Mouse (Mus musculus): ENCODE measurements around the gene Gm20388. TPM values are rescaled to one million over a fixed set of nuclear protein-coding genes. Genes with fewer than 3 reads are reported as not detected.

The Gm20388 gene
- polyA plus RNA-seq, 1 experiment from 2014 or later: 2.5 TPM

DNA sequence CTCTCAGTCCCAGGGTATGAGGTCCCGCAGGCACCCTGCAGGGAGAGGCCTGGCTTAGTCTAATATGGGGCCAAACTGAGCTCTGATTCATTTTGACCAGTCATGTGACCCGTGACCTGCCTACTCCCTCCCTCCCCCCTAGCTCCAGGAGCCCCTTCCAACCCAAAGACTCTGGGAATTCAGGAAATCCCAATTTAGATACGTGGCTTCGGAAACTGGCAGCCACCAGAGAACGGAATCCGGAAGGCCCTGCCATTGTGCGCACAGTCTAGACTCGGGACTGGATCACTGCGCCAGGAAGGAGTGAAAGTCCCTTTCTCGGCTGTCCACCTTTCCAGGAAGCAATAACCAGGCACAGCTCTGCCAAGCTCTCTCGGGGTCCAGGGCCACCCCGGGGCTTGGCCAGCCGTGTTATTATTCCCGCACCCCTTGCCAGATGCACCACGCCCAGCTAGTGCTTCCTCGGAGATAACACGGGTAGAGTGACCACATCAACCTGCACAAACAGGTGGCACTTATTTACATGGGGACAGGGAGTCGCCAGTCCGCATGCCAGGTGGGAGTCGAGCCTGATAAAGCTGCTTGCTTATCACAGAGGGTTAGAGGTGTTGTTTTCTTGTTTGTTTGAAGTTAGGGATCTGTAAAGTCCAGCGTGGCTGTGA is 1352.2 kb downstream of the Gm20388 start:
- WGBS: 80% methylated on average over 21 of the region's 21 CpGs
- Histone ChIP-seq H3K9me3 (replicated peaks) (no peaks in the 10 kb centered on the region), H3K4me1 (peaks cover 38% of the 10 kb centered on the region), H3K4me3 (no peak overlapping the region), H3K27me3 (ENCODE audit: low read depth, poor library complexity, severe bottlenecking) (peaks cover 61% of the 10 kb centered on the region), H3K36me3 (no peaks in the 10 kb centered on the region), H3K27ac (peak overlapping the region; percentile 67)
- DNase-seq (ENCODE audit: low spot score): no peak

DNA sequence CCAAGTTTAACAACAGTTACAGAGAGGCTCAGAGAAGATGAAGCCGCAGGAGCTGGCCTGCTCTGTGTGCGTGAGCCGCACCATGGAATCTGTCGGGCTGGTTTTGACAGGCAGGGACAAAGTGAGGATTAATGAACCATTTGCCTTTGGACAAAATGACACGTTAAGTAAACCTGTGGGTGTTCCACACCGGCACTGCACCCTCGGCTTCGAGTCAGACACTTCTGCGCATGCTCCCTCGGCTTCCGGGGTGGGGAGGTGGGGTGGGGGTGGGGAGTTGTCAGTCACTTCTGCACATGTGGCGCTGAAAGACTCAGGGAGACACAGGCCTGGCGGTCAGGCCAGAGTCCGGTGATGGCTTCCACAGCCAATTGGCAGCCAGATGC is 1352.7 kb downstream of the Gm20388 start:
- H3K9me3 ChIP-seq (replicated peaks): no peaks in the 10 kb centered on the region
- peaks cover 56% of the 10 kb centered on the region for H3K27me3 ChIP-seq (ENCODE audit: low read depth, poor library complexity, severe bottlenecking)
- no peaks in the 10 kb centered on the region for H3K36me3 ChIP-seq
- WGBS: 67% methylated on average over 14 of the region's 14 CpGs
- no peak overlapping the region for H3K4me3 ChIP-seq
- peak overlapping the region; percentile 67 for H3K27ac ChIP-seq
- DNase-seq (ENCODE audit: low spot score): no peak
- peaks cover 38% of the 10 kb centered on the region for H3K4me1 ChIP-seq

DNA sequence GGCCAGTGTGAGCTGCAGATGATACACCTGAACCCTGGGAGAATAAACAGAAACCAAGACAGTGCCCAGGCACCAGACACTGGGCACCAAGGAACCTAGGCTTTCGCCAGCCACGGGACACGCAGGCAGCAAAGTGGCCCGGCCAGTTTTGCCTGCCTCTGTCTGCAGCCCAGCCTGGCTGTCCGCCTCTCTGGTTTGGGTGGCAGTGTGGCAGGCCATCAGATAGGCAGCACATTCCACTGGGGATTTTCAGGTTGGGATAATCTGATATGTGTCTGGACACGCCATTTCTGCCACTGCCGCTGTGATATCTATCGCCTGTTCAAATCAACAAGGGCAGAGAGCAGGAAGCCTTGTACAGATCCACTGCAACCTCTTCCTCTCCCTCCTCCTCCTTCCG is 1353.6 kb downstream of the Gm20388 start:
- peaks cover 47% of the 10 kb centered on the region for H3K27me3 ChIP-seq (ENCODE audit: low read depth, poor library complexity, severe bottlenecking)
- H3K9me3 ChIP-seq (replicated peaks): no peaks in the 10 kb centered on the region
- DNase-seq (ENCODE audit: low spot score): no peak
- H3K4me3 ChIP-seq: no peak overlapping the region
- H3K36me3 ChIP-seq: no peaks in the 10 kb centered on the region
- peak overlapping the region; percentile 25 for H3K27ac ChIP-seq
- 79% methylated on average over 9 of the region's 9 CpGs for WGBS
- peaks cover 29% of the 10 kb centered on the region for H3K4me1 ChIP-seq

- WGBS: 84% methylated on average over 8 of the region's 8 CpGs
- no peak overlapping the region for H3K4me3 ChIP-seq
- peaks cover 29% of the 10 kb centered on the region for H3K27me3 ChIP-seq (ENCODE audit: low read depth, poor library complexity, severe bottlenecking)
- DNase-seq (ENCODE audit: low spot score): no peak
- no peaks in the 10 kb centered on the region for H3K36me3 ChIP-seq
- peak overlapping the region; percentile 42; the same call in 1 of the 2 replicates for H3K27ac ChIP-seq
- no peaks in the 10 kb centered on the region for H3K9me3 ChIP-seq (replicated peaks)
- H3K4me1 ChIP-seq: peaks cover 25% of the 10 kb centered on the region
These were observed 1360.9 kb downstream of the Gm20388 start for GRCm38 (mm10) chr8:121271542-121271941.

DNA sequence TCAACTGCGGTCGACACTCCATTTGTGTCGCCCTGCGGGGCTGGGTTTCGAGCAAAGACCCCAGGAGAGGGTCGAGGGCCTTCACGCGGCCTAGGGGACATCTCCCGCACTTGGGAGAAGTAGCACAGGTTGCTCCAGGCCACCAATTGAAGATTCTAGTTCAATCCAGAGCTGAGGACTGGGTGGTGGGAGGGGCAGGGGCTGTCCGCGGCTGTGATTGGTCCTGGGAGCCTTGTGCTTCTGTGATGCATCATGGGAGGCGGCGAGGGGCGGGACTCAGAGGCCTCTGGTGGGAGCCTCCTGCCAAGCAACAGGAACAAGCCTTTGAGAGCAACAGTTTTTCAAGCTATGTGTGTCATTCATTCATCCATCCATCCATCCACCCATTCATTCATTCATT is 1362.6 kb downstream of the Gm20388 start:
- H3K36me3 ChIP-seq: no peaks in the 10 kb centered on the region
- peak; percentile 63 for DNase-seq (ENCODE audit: low spot score)
- H3K27ac ChIP-seq: peak overlapping the region; percentile 76
- no peaks in the 10 kb centered on the region for H3K9me3 ChIP-seq (replicated peaks)
- H3K27me3 ChIP-seq (ENCODE audit: low read depth, poor library complexity, severe bottlenecking): peaks cover 37% of the 10 kb centered on the region
- H3K4me3 ChIP-seq: peak overlapping the region; percentile 34
- 49% methylated on average over 14 of the region's 14 CpGs for WGBS
- H3K4me1 ChIP-seq: peaks cover 26% of the 10 kb centered on the region

- H3K4me1 ChIP-seq: peaks cover 27% of the 10 kb centered on the region
- H3K4me3 ChIP-seq: no peak overlapping the region
- peak overlapping the region; percentile 31 for H3K27ac ChIP-seq
- 88% methylated on average over 15 of the region's 15 CpGs for WGBS
- DNase-seq (ENCODE audit: low spot score): no peak
- no peaks in the 10 kb centered on the region for H3K36me3 ChIP-seq
- H3K27me3 ChIP-seq (ENCODE audit: low read depth, poor library complexity, severe bottlenecking): peaks cover 40% of the 10 kb centered on the region
- H3K9me3 ChIP-seq (replicated peaks): no peaks in the 10 kb centered on the region
These were observed 1363.0 kb downstream of the Gm20388 start for GRCm38 (mm10) chr8:121273620-121274019.

DNA sequence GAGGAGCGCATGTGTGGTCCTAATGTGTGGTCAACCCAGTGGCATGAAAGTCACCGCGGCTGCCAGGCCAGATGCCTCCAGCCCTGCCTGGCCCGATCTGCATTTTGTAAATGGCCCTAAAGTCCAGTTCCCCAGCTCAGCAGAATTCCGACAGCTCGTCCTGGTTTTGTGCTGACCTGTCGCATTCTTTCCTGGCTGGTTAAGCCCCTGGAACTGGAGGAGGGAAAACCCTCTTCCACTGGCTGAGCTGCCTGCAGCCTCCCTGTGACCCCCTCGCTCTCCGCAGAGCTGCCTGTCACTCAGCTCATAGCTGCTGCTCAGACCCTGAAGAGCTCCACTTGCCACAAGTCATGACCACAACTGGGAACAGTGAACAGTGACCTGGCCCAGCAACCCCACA is 1369.8 kb downstream of the Gm20388 start:
- Histone ChIP-seq H3K4me1 (peaks cover 59% of the 10 kb centered on the region), H3K27ac (peak overlapping the region; percentile 78), H3K4me3 (no peak overlapping the region), H3K36me3 (no peaks in the 10 kb centered on the region), H3K27me3 (ENCODE audit: low read depth, poor library complexity, severe bottlenecking) (peaks cover 43% of the 10 kb centered on the region), H3K9me3 (replicated peaks) (no peaks in the 10 kb centered on the region)
- DNase-seq (ENCODE audit: low spot score): no peak
- WGBS: 41% methylated on average over 9 of the region's 9 CpGs

- Histone ChIP-seq H3K27me3 (ENCODE audit: low read depth, poor library complexity, severe bottlenecking) (peaks cover 66% of the 10 kb centered on the region), H3K4me1 (peaks cover 72% of the 10 kb centered on the region), H3K27ac (0 out of 2 replicates have a peak overlapping the region, but pooled peaks have one; percentile 21), H3K36me3 (no peaks in the 10 kb centered on the region), H3K4me3 (no peak overlapping the region), H3K9me3 (replicated peaks) (no peaks in the 10 kb centered on the region)
- DNase-seq (ENCODE audit: low spot score): no peak
- 83% methylated on average over 5 of the region's 5 CpGs for WGBS
These were observed 1378.7 kb downstream of the Gm20388 start for GRCm38 (mm10) chr8:121289346-121289745.

DNA sequence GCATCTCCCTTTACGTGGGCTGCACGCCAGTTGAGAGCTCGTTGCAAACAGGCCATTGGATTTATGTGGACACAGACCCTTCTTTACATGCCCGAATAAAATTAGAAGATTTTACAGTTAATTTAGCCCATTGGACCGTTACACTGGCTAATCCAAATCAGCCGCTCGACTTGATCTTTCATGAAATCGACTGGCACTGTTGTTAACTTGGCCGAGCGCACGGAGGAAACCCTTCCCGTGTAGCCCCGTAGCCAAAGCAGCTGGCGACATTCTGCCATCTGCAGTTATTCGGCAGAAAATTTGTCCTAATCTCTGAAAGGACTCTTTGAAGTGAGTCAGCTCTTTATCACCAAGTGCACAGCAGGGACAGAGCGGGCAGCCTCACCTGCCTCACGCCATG is 1379.9 kb downstream of the Gm20388 start:
- H3K4me1 ChIP-seq: peaks cover 79% of the 10 kb centered on the region
- 91% methylated on average over 17 of the region's 17 CpGs for WGBS
- DNase-seq (ENCODE audit: low spot score): no peak
- H3K36me3 ChIP-seq: no peaks in the 10 kb centered on the region
- no peaks in the 10 kb centered on the region for H3K9me3 ChIP-seq (replicated peaks)
- H3K27ac ChIP-seq: peak overlapping the region; percentile 54; the same call in 1 of the 2 replicates
- H3K4me3 ChIP-seq: no peak overlapping the region
- peaks cover 69% of the 10 kb centered on the region for H3K27me3 ChIP-seq (ENCODE audit: low read depth, poor library complexity, severe bottlenecking)

- H3K4me1 ChIP-seq: peaks cover 83% of the 10 kb centered on the region
- no peaks in the 10 kb centered on the region for H3K36me3 ChIP-seq
- H3K27me3 ChIP-seq (ENCODE audit: low read depth, poor library complexity, severe bottlenecking): peaks cover 79% of the 10 kb centered on the region
- H3K27ac ChIP-seq: peak overlapping the region; percentile 86
- no peaks in the 10 kb centered on the region for H3K9me3 ChIP-seq (replicated peaks)
- WGBS: 84% methylated on average over 10 of the region's 10 CpGs
- no peak overlapping the region for H3K4me3 ChIP-seq
- DNase-seq (ENCODE audit: low spot score): no peak
These were observed 1382.8 kb downstream of the Gm20388 start for GRCm38 (mm10) chr8:121293418-121293817.

- Histone ChIP-seq H3K4me1 (peaks cover 85% of the 10 kb centered on the region), H3K27ac (peak overlapping the region; percentile 86), H3K4me3 (peak overlapping the region; percentile 9; the same call in 1 of the 2 replicates), H3K9me3 (replicated peaks) (no peaks in the 10 kb centered on the region), H3K36me3 (no peaks in the 10 kb centered on the region), H3K27me3 (ENCODE audit: low read depth, poor library complexity, severe bottlenecking) (peaks cover 79% of the 10 kb centered on the region)
- peak; percentile 59 for DNase-seq (ENCODE audit: low spot score)
- 41% methylated on average over 29 of the region's 29 CpGs for WGBS
These were observed 1383.8 kb downstream of the Gm20388 start for GRCm38 (mm10) chr8:121294234-121295108.

- H3K4me1 ChIP-seq: peaks cover 93% of the 10 kb centered on the region
- no peaks in the 10 kb centered on the region for H3K36me3 ChIP-seq
- peak overlapping the region; percentile 59 for H3K27ac ChIP-seq
- 77% methylated on average over 7 of the region's 7 CpGs for WGBS
- peaks cover 78% of the 10 kb centered on the region for H3K27me3 ChIP-seq (ENCODE audit: low read depth, poor library complexity, severe bottlenecking)
- DNase-seq (ENCODE audit: low spot score): no peak
- no peaks in the 10 kb centered on the region for H3K9me3 ChIP-seq (replicated peaks)
- H3K4me3 ChIP-seq: 0 out of 2 replicates have a peak overlapping the region, but pooled peaks have one; percentile 14
These were observed 1385.4 kb downstream of the Gm20388 start for GRCm38 (mm10) chr8:121296082-121296481.

- Histone ChIP-seq H3K9me3 (replicated peaks) (no peaks in the 10 kb centered on the region), H3K4me1 (peaks cover 98% of the 10 kb centered on the region), H3K27ac (peak overlapping the region; percentile 59), H3K36me3 (no peaks in the 10 kb centered on the region), H3K4me3 (0 out of 2 replicates have a peak overlapping the region, but pooled peaks have one; percentile 14), H3K27me3 (ENCODE audit: low read depth, poor library complexity, severe bottlenecking) (peaks cover 74% of the 10 kb centered on the region)
- WGBS: 37% methylated on average over 5 of the region's 5 CpGs
- no peak for DNase-seq (ENCODE audit: low spot score)
These were observed 1386.0 kb downstream of the Gm20388 start for GRCm38 (mm10) chr8:121296597-121296996.
